Mouse (Mus musculus): ENCODE data around the gene Atat1.

DNA sequence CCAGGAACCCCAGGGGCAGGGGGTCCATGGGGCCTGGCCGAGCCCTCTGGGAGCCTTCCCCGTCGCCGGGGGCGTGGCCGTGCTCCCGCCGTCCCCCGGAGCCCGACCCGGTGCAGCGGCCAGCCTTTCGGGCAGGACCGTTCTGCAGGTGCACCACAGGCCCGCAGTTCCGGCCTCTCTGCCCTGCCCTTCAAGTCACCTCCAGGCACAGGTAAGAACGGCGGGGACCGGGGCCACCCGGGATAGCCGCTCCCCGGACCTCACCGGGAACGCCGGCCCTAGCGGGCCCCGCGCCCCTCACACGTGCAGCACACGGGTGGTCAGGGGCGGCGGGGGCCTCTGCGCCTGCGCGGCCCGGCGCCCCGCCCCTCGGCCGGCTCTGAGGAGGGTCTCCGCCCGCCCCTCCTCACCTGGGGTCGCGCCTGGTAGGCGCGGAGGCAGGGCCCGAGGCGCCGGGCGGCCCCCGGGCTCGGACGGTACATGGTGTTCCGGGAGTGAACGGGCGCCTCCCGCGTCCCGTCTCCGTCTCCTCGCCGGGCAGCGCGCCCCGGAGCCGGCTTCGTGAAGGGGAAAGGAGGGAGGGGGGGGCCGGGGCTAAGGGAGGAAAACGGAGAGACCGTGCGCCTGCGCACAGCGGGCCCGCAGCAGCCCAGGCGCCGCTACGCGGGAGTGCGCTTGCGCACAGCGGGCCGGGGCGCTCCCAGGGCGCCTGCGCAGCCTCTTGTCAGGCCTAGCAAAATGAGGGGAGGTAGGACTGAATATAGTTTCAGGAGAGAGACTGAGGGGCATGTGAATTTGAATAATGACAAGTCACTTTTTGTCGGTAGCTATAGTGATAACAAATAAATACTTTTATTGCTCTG, 12.9 kb downstream of the Atat1 start, which contains the start of gene 2310061I04Rik:
- TF ChIP-seq POLR2A (IDR thresholded peaks at IDR 0.05; ENCODE audit: control insufficient read depth in 1 of 2, insufficient read depth in 1 of 2, low read depth in 1 of 2, low read length in 2 of 2, poor library complexity in 1 of 2) (peak; percentile 68 to 72; a peak in 3 of 4 replicates), EP300 (IDR thresholded peaks at IDR 0.05; ENCODE audit: low read depth in 1 of 2, low read length in 2 of 2) (no peak), GATA1 (IDR thresholded peaks at IDR 0.05; ENCODE audit: low read depth, low read length) (no peak), CTCF (IDR thresholded peaks at IDR 0.05 in 2 of 3, conservative IDR thresholded peaks at IDR 0.05 in 1 of 3; ENCODE audit: control insufficient read depth in 1 of 3, insufficient read depth in 1 of 3, low read depth in 2 of 3, low read length in 3 of 3, poor library complexity in 1 of 3, severe bottlenecking in 1 of 3) (0 out of 6 replicates have a peak, but pooled peaks of 1 of the 3 experiments have one; percentile 1), JUND (IDR thresholded peaks at IDR 0.05; ENCODE audit: low read depth, low read length) (no peak), POLR2AphosphoS2 (IDR thresholded peaks at IDR 0.05; ENCODE audit: low read length) (peak; percentile 95), GABPA (IDR thresholded peaks at IDR 0.05; ENCODE audit: low read depth, low read length) (no peak)
